Mouse (Mus musculus): ENCODE measurements around the gene Slc9a5. TPM values are rescaled to one million over a fixed set of nuclear protein-coding genes. Genes with fewer than 3 reads are reported as not detected.
A peak's percentile ranks its signal among the peaks of the same experiment; 100 is the strongest.

The Slc9a5 gene
- 1 to 10 TPM; 4.0 to 4.2 TPM for total RNA-seq (2021)
- long read RNA-seq, experiment 1: 0 reads
- long read RNA-seq, experiment 2, partial matches to known transcripts: 0 of 1 reads
- long read RNA-seq, experiment 2, other reads (novel, unspliced or antisense): 1 of 1 reads

GRCm38 (mm10) chr8:105348450-105349095 is at the start of gene Slc9a5:
Slc9a5 (plus strand) TSS chr8:105348843.
- DNase-seq (ENCODE audit: low spot score in 2 of 2): peak in 1 of 2 experiments; percentile 47

GRCm38 (mm10) chr8:105299962-105300361 is 48.7 kb upstream of the Slc9a5 start:
- DNase-seq (ENCODE audit: low spot score in 2 of 2): no peak

- no peak for DNase-seq (ENCODE audit: low spot score in 2 of 2)
Observed at GRCm38 (mm10) chr8:105303396-105303795, 45.2 kb upstream of the Slc9a5 start.

- DNase-seq (ENCODE audit: low spot score in 2 of 2): no peak
Observed at GRCm38 (mm10) chr8:105303874-105304273, 44.8 kb upstream of the Slc9a5 start.

- no peak for DNase-seq (ENCODE audit: low spot score in 2 of 2)
Observed at GRCm38 (mm10) chr8:105304325-105305210, 44.1 kb upstream of the Slc9a5 start.

GRCm38 (mm10) chr8:105305211-105306145 is 43.2 kb upstream of the Slc9a5 start, which contains the start of gene Elmo3:
Elmo3 (plus strand) TSS chr8:105305601.
- DNase-seq (ENCODE audit: low spot score in 2 of 2): no peak

- DNase-seq (ENCODE audit: low spot score in 2 of 2): no peak
Observed at GRCm38 (mm10) chr8:105306146-105306691, 42.4 kb upstream of the Slc9a5 start.

GRCm38 (mm10) chr8:105307670-105308069 is 41.0 kb upstream of the Slc9a5 start:
- DNase-seq (ENCODE audit: low spot score in 2 of 2): no peak

- no peak for DNase-seq (ENCODE audit: low spot score in 2 of 2)
Observed at GRCm38 (mm10) chr8:105308428-105308827, 40.2 kb upstream of the Slc9a5 start.

GRCm38 (mm10) chr8:105309142-105309847 is 39.3 kb upstream of the Slc9a5 start:
- DNase-seq (ENCODE audit: low spot score in 2 of 2): no peak

GRCm38 (mm10) chr8:105310118-105310517 is 38.5 kb upstream of the Slc9a5 start:
- no peak for DNase-seq (ENCODE audit: low spot score in 2 of 2)

- no peak for DNase-seq (ENCODE audit: low spot score in 2 of 2)
Observed at GRCm38 (mm10) chr8:105311718-105312117, 36.9 kb upstream of the Slc9a5 start.

- DNase-seq (ENCODE audit: low spot score in 2 of 2): no peak
Observed at GRCm38 (mm10) chr8:105312891-105313481, 35.7 kb upstream of the Slc9a5 start.

- DNase-seq (ENCODE audit: low spot score in 2 of 2): no peak
Observed at GRCm38 (mm10) chr8:105313622-105314402, 34.8 kb upstream of the Slc9a5 start.

GRCm38 (mm10) chr8:105315073-105315769 is 33.4 kb upstream of the Slc9a5 start:
- no peak for DNase-seq (ENCODE audit: low spot score in 2 of 2)

GRCm38 (mm10) chr8:105317941-105318340 is 30.7 kb upstream of the Slc9a5 start:
- DNase-seq (ENCODE audit: low spot score in 2 of 2): no peak

- DNase-seq (ENCODE audit: low spot score in 2 of 2): no peak
Observed at GRCm38 (mm10) chr8:105318662-105319190, 29.9 kb upstream of the Slc9a5 start.

- DNase-seq (ENCODE audit: low spot score in 2 of 2): no peak
Observed at GRCm38 (mm10) chr8:105323183-105323582, 25.5 kb upstream of the Slc9a5 start.

All from gastrocnemius, postnatal 4 days (tissue).